Mouse (Mus musculus): ENCODE results near the gene Ebf1. TPM values are rescaled to one million over a fixed set of nuclear protein-coding genes. Genes with fewer than 3 reads are reported as not detected.

Gene Ebf1
- polyA plus RNA-seq, 1 experiment: 1.1 TPM

DNA sequence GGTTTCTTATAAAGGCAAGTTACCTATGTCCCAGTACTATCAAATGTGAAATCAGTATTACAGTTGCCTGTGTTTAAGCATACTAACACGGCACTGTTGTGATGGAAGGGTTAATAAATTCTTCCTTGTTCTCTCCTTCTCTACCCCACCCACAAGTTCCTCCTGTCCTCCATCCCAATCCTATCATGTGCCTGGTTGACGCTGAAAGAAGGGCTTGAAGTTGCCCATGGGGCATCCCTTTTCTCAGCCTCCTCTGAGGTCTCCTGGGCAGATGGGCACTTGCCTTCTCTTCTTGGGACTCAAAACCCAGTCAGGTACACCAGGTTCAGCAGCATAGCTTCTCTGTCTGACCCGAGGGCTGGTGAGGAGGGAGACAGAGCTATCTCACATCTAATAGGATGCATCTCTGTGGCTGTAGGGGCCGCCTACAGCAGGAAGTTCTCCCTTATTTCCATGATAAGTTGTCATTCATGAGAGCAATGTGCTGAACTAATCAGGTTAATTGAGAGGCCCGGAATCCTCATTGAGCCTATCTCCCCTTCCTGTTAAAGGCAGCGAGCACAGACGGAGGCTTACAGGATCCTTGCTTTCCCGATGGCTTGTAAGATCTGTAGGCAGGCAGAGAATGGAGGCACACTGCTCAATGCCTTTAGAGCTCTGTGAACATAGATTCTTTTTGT is 37.4 kb downstream of the Ebf1 start:
- TF ChIP-seq POLR2A (IDR thresholded peaks at IDR 0.05; ENCODE audit: control insufficient read depth, low read depth, low read length) (no peak), CTCF (IDR thresholded peaks at IDR 0.05; ENCODE audit: control insufficient read depth, insufficient read depth, insufficient replicate concordance, low read depth, low read length) (no peak)
- no peaks in the 10 kb centered on the region for H3K27me3 ChIP-seq (ENCODE audit: control insufficient read depth, insufficient read depth, low read length)
- no peak overlapping the region for H3K27ac ChIP-seq (ENCODE audit: control insufficient read depth, insufficient read depth, low read depth, low read length)
- H3K4me3 ChIP-seq (ENCODE audit: control insufficient read depth, low read depth, low read length): no peak overlapping the region
- no peaks in the 10 kb centered on the region for H3K4me1 ChIP-seq (ENCODE audit: control insufficient read depth, insufficient read depth, low read length)
- no peaks in the 10 kb centered on the region for H3K36me3 ChIP-seq (ENCODE audit: control insufficient read depth, insufficient read depth, low read length)

DNA sequence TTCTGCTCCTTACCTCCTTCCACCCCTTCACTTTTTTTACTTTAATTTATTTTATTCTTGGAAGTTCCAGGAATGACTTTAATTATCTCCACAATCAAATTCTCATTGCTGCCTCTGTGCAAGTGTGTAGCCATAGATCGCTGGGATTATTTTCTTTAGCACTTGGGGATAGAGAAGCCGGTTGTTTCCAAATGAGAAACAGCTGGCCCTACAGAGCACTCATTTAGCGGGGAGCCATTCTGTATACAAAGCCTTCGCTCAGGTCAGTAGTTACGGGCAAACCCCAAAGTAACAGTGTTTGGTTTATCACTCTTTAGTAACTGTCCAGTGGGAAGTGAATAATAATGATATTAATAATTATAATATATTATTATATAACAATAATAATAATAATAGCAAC is 38.4 kb downstream of the Ebf1 start:
- Histone ChIP-seq H3K4me3 (ENCODE audit: control insufficient read depth, low read depth, low read length) (no peak overlapping the region), H3K27ac (ENCODE audit: control insufficient read depth, insufficient read depth, low read depth, low read length) (no peak overlapping the region), H3K4me1 (ENCODE audit: control insufficient read depth, insufficient read depth, low read length) (no peaks in the 10 kb centered on the region), H3K36me3 (ENCODE audit: control insufficient read depth, insufficient read depth, low read length) (no peaks in the 10 kb centered on the region), H3K27me3 (ENCODE audit: control insufficient read depth, insufficient read depth, low read length) (no peaks in the 10 kb centered on the region)
- TF ChIP-seq POLR2A (IDR thresholded peaks at IDR 0.05; ENCODE audit: control insufficient read depth, low read depth, low read length): no peak
- TF ChIP-seq CTCF (IDR thresholded peaks at IDR 0.05; ENCODE audit: control insufficient read depth, insufficient read depth, insufficient replicate concordance, low read depth, low read length): no peak

DNA sequence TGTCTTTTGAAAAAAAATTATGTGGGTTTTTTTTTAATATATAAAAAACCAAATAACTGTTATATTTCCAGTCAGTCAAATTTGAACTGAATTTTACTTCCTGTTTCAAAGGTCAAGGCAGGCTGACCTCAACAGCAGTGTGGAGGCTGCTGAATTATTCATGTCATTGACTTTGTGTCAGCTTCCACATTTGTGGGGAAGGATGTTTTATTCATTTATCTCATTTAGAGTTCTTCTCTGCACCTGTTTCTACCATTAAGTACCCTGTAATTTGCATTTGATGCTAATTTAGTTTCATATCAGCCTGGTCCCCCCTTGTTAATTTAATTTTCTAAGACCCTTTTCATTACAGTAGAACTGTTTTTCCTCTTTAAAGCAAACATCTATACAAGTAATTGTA is 39.8 kb downstream of the Ebf1 start:
- no peak for TF ChIP-seq POLR2A (IDR thresholded peaks at IDR 0.05; ENCODE audit: control insufficient read depth, low read depth, low read length)
- TF ChIP-seq CTCF (IDR thresholded peaks at IDR 0.05; ENCODE audit: control insufficient read depth, insufficient read depth, insufficient replicate concordance, low read depth, low read length): no peak
- Histone ChIP-seq H3K27ac (ENCODE audit: control insufficient read depth, insufficient read depth, low read depth, low read length) (no peak overlapping the region), H3K4me3 (ENCODE audit: control insufficient read depth, low read depth, low read length) (no peak overlapping the region), H3K4me1 (ENCODE audit: control insufficient read depth, insufficient read depth, low read length) (no peaks in the 10 kb centered on the region), H3K36me3 (ENCODE audit: control insufficient read depth, insufficient read depth, low read length) (no peaks in the 10 kb centered on the region), H3K27me3 (ENCODE audit: control insufficient read depth, insufficient read depth, low read length) (no peaks in the 10 kb centered on the region)

DNA sequence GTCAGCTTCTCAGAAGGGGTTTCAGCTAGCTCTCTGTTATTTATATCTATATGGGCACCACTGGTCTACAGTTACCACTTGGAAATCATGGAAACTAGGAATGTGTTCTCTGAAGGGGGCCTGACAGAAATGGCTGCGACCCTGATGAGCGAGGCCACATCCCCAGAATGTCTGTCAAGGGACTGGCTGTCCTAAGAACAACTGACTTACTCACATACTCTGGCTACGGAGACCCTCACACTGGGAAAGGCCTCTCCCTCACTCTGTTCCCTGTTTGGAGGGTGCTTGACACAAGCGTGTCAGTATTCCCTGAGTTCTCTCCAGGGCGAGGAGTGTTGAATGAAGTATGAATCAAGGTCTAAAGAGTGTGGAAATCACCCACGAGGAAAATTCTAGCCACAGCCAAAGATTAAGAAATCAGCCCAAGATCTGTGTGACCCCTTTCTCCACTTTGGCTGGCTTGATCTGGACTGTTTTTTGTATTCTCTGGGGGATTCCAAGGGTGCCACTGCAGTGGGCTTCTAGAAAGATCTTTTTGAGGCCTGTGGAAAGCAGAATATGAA is 40.8 kb downstream of the Ebf1 start:
- H3K4me3 ChIP-seq (ENCODE audit: control insufficient read depth, low read depth, low read length): no peak overlapping the region
- H3K36me3 ChIP-seq (ENCODE audit: control insufficient read depth, insufficient read depth, low read length): no peaks in the 10 kb centered on the region
- TF ChIP-seq CTCF (IDR thresholded peaks at IDR 0.05; ENCODE audit: control insufficient read depth, insufficient read depth, insufficient replicate concordance, low read depth, low read length) (no peak), POLR2A (IDR thresholded peaks at IDR 0.05; ENCODE audit: control insufficient read depth, low read depth, low read length) (no peak)
- H3K27ac ChIP-seq (ENCODE audit: control insufficient read depth, insufficient read depth, low read depth, low read length): no peak overlapping the region
- H3K27me3 ChIP-seq (ENCODE audit: control insufficient read depth, insufficient read depth, low read length): no peaks in the 10 kb centered on the region
- no peaks in the 10 kb centered on the region for H3K4me1 ChIP-seq (ENCODE audit: control insufficient read depth, insufficient read depth, low read length)

DNA sequence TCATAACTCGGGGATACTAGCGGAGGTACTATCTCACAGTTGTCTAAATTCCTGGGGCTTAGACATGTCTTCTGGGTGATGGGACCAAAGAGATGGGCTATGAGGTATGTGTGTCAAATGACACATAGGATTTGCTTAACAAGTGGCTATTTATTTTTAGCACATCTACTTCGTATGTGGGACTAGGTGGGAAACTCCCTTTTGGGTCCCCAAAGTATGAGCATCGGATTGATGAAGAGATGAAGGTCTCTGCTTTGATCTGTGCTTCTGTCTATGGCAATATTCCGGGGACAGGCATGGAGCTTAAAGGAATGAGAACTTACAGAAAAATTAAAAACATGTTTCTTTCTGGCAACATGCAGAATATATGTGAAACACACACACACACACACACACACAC is 44.8 kb downstream of the Ebf1 start:
- Histone ChIP-seq H3K4me3 (ENCODE audit: control insufficient read depth, low read depth, low read length) (no peak overlapping the region), H3K36me3 (ENCODE audit: control insufficient read depth, insufficient read depth, low read length) (no peaks in the 10 kb centered on the region), H3K27ac (ENCODE audit: control insufficient read depth, insufficient read depth, low read depth, low read length) (no peak overlapping the region), H3K27me3 (ENCODE audit: control insufficient read depth, insufficient read depth, low read length) (no peaks in the 10 kb centered on the region), H3K4me1 (ENCODE audit: control insufficient read depth, insufficient read depth, low read length) (peaks cover 3% of the 10 kb centered on the region)
- TF ChIP-seq CTCF (IDR thresholded peaks at IDR 0.05; ENCODE audit: control insufficient read depth, insufficient read depth, insufficient replicate concordance, low read depth, low read length): no peak
- no peak for TF ChIP-seq POLR2A (IDR thresholded peaks at IDR 0.05; ENCODE audit: control insufficient read depth, low read depth, low read length)

DNA sequence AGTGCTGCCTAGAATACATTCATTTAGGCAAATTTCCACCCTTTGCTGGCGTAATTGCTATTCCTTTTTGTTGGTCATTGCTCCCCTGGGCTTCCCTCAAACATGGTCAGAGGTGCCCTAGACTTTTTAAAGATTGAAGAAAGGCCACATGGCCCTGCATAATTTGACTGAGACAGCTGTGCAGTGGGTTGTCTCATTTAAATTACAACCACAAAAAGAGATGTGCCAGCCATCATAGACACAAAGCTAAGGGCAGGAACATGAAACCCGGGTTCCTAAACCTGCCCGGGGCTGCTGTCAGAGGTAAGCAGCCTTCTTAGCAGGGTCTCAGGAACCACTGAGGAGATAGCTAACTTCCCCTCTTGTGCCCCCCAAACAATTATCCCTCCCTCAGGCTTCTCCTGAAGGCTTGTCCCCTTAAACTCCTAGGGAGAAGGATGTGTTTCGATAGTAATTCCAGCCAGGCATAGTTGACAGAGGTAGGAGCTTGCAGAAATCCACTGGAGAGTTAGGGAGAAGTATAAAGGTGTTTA is 46.6 kb downstream of the Ebf1 start:
- Histone ChIP-seq H3K4me3 (ENCODE audit: control insufficient read depth, low read depth, low read length) (no peak overlapping the region), H3K27ac (ENCODE audit: control insufficient read depth, insufficient read depth, low read depth, low read length) (no peak overlapping the region), H3K36me3 (ENCODE audit: control insufficient read depth, insufficient read depth, low read length) (no peaks in the 10 kb centered on the region), H3K27me3 (ENCODE audit: control insufficient read depth, insufficient read depth, low read length) (no peaks in the 10 kb centered on the region), H3K4me1 (ENCODE audit: control insufficient read depth, insufficient read depth, low read length) (peaks cover 3% of the 10 kb centered on the region)
- TF ChIP-seq CTCF (IDR thresholded peaks at IDR 0.05; ENCODE audit: control insufficient read depth, insufficient read depth, insufficient replicate concordance, low read depth, low read length): no peak
- no peak for TF ChIP-seq POLR2A (IDR thresholded peaks at IDR 0.05; ENCODE audit: control insufficient read depth, low read depth, low read length)

DNA sequence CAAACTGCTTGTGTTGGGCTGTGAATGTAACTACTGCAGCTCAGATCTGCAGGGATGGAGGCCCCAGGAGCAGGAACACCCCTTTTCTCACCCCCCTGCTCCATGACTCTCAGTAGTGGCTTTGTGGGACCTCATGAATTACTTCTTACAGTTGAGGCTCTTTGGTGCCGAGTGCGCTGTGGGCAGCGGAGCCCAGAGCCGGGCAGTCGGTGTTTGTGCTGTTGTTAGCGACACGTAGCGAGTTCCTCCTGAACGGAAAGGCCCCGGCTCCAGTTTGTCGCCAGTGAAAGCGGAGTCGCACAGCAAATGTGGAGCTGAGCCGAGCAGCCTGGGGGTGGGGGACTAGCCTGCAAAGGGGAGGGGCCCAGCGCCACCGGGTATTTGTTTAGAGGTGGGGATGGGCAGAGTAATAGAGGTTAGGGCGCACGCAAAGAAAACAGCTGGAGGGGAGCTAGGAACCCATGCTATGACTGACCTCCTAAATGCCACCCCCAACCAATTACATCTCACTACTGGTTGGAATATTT is 48.1 kb downstream of the Ebf1 start:
- Histone ChIP-seq H3K36me3 (ENCODE audit: control insufficient read depth, insufficient read depth, low read length) (no peaks in the 10 kb centered on the region), H3K4me1 (ENCODE audit: control insufficient read depth, insufficient read depth, low read length) (peaks cover 3% of the 10 kb centered on the region), H3K27ac (ENCODE audit: control insufficient read depth, insufficient read depth, low read depth, low read length) (no peak overlapping the region), H3K4me3 (ENCODE audit: control insufficient read depth, low read depth, low read length) (no peak overlapping the region; the same call in 1 of the 2 replicates), H3K27me3 (ENCODE audit: control insufficient read depth, insufficient read depth, low read length) (no peaks in the 10 kb centered on the region)
- TF ChIP-seq CTCF (IDR thresholded peaks at IDR 0.05; ENCODE audit: control insufficient read depth, insufficient read depth, insufficient replicate concordance, low read depth, low read length): no peak
- TF ChIP-seq POLR2A (IDR thresholded peaks at IDR 0.05; ENCODE audit: control insufficient read depth, low read depth, low read length): no peak
